In genomic region chr16:50363443-50364188, GRCm38 (mm10) we compare ENCODE assay signal across 8 mouse cellular contexts.
A peak's percentile ranks its signal among the peaks of the same experiment; 100 is the strongest.
DNase-seq lines count a peak whose midpoint lies in the region; ATAC-seq and TF ChIP-seq lines count a peak whose summit lies in the region.

No protein-coding gene starts in this region.

- peaks cover 9% of the 10 kb centered on the region for H3K4me1 ChIP-seq in lung, adult 2 months (ENCODE audit: control insufficient read depth, insufficient read depth, low read length)
- peaks cover 2% of the 10 kb centered on the region; the same call in 1 of the 2 replicates for H3K4me1 ChIP-seq in cortical plate, adult 2 months (ENCODE audit: control insufficient read depth, insufficient read depth, low read length)
- peaks cover 8% of the 10 kb centered on the region for H3K4me1 ChIP-seq in hindbrain, embryonic 14.5 days (replicated peaks; ENCODE audit: control insufficient read depth, insufficient read depth, low read length)
- peaks cover 2% of the 10 kb centered on the region; the same call in 1 of the 2 replicates for H3K4me1 ChIP-seq in liver, postnatal 0 days (ENCODE audit: insufficient read depth)
- H3K4me1 ChIP-seq in stomach, embryonic 14.5 days (ENCODE audit: control insufficient read depth, insufficient read depth, low read length), result 0 out of 2 replicates have a peak, but pooled peaks cover 9% of the 10 kb centered on the region

- H3K36me3 ChIP-seq in hindbrain, embryonic 14.5 days (replicated peaks; ENCODE audit: control insufficient read depth, insufficient read depth), result no peaks in the 10 kb centered on the region
- H3K36me3 ChIP-seq in liver, postnatal 0 days (replicated peaks; ENCODE audit: insufficient read depth, low read length), result no peaks in the 10 kb centered on the region
- no peaks in the 10 kb centered on the region for H3K36me3 ChIP-seq in stomach, embryonic 14.5 days (ENCODE audit: control insufficient read depth, insufficient read depth, low read length)

- H3K27ac ChIP-seq in cortical plate, adult 2 months (ENCODE audit: insufficient read depth, low read length), result 0 out of 2 replicates have a peak overlapping the region, but pooled peaks have one; percentile 13
- peak overlapping the region; percentile 83 for H3K27ac ChIP-seq in hindbrain, embryonic 14.5 days
- peak overlapping the region; percentile 70 for H3K27ac ChIP-seq in liver, postnatal 0 days (ENCODE audit: low read depth)
- peak overlapping the region; percentile 74 for H3K27ac ChIP-seq in stomach, embryonic 14.5 days (ENCODE audit: low read length)

- H3K4me2 ChIP-seq in hindbrain, embryonic 14.5 days (replicated peaks), result peak overlapping the region; percentile 52
- H3K4me2 ChIP-seq in liver, postnatal 0 days (ENCODE audit: low read depth, low read length), result peak overlapping the region; percentile 59
- peak overlapping the region; percentile 60 for H3K4me2 ChIP-seq in stomach, embryonic 14.5 days (replicated peaks; ENCODE audit: low read depth, low read length)

- WGBS in lung, adult 2 months, result 20% methylated on average over 17 of the region's 17 CpGs
- WGBS in hindbrain, embryonic 14.5 days, result 33% methylated on average over 17 of the region's 17 CpGs
- WGBS in liver, postnatal 0 days (ENCODE audit: insufficient replicate concordance), result 49% methylated on average over 17 of the region's 17 CpGs
- 21% methylated on average over 17 of the region's 17 CpGs for WGBS in stomach, embryonic 14.5 days

- no peak for TF ChIP-seq CTCF in lung, adult 2 months (IDR thresholded peaks at IDR 0.05; ENCODE audit: insufficient read depth, low read length)
- TF ChIP-seq CTCF in cortical plate, adult 2 months (IDR thresholded peaks at IDR 0.05; ENCODE audit: extremely low read depth, insufficient read depth, low read length), result no peak
- TF ChIP-seq CTCF in liver, postnatal 0 days (IDR thresholded peaks at IDR 0.05; ENCODE audit: low read depth), result no peak

- DNase-seq in lung, adult 2 months, result peak; percentile 18
- no peak for DNase-seq in lung, postnatal 10 days
- DNase-seq in hindbrain, embryonic 14.5 days (ENCODE audit: low spot score), result peak; percentile 43
- DNase-seq in liver, postnatal 0 days, result peak; percentile 21
- DNase-seq in layer of hippocampus, adult 8-10 months (ENCODE audit: low spot score in 2 of 2), result no peak

- H3K9me3 ChIP-seq in hindbrain, embryonic 14.5 days (ENCODE audit: control insufficient read depth, low read length), result no peaks in the 10 kb centered on the region
- no peaks in the 10 kb centered on the region for H3K9me3 ChIP-seq in liver, postnatal 0 days (ENCODE audit: low read length)
- H3K9me3 ChIP-seq in stomach, embryonic 14.5 days (ENCODE audit: control insufficient read depth, low read depth, low read length), result no peaks in the 10 kb centered on the region

- ATAC-seq in hindbrain, embryonic 14.5 days (ENCODE audit: low FRiP score), result peak; percentile 65; the same call in 1 of the 2 replicates
- ATAC-seq in liver, postnatal 0 days, result peak; percentile 73
- no peak for ATAC-seq in stomach, embryonic 14.5 days (ENCODE audit: insufficient number of reproducible peaks, insufficient read depth, low FRiP score, low read depth)
- no peak for ATAC-seq in erythroid progenitor cell, adult 5-6 weeks (replicated peaks; ENCODE audit: low FRiP score, poor library complexity, severe bottlenecking)

- peak overlapping the region; percentile 63 for H3K4me3 ChIP-seq in lung, adult 2 months (replicated peaks; ENCODE audit: extremely low read depth, low read depth, low read length)
- peak overlapping the region; percentile 50 for H3K4me3 ChIP-seq in cortical plate, adult 2 months (ENCODE audit: insufficient read depth, low read length)
- H3K4me3 ChIP-seq in hindbrain, embryonic 14.5 days (replicated peaks; ENCODE audit: low read length), result peak overlapping the region; percentile 30
- H3K4me3 ChIP-seq in liver, postnatal 0 days (ENCODE audit: low read depth, low read length), result peak overlapping the region; percentile 48
- peak overlapping the region; percentile 35 for H3K4me3 ChIP-seq in stomach, embryonic 14.5 days (ENCODE audit: low read depth, low read length)

- peak overlapping the region; percentile 58 for H3K9ac ChIP-seq in hindbrain, embryonic 14.5 days
- H3K9ac ChIP-seq in liver, postnatal 0 days (replicated peaks), result peak overlapping the region; percentile 35; the same call in 1 of the 2 replicates
- peak overlapping the region; percentile 8; the same call in 1 of the 2 replicates for H3K9ac ChIP-seq in stomach, embryonic 14.5 days (replicated peaks; ENCODE audit: low read depth, low read length)

- H3K27me3 ChIP-seq in hindbrain, embryonic 14.5 days (ENCODE audit: control insufficient read depth, insufficient read depth, low read length), result no peaks in the 10 kb centered on the region
- no peaks in the 10 kb centered on the region for H3K27me3 ChIP-seq in liver, postnatal 0 days (ENCODE audit: insufficient read depth, low read length)
- H3K27me3 ChIP-seq in stomach, embryonic 14.5 days (ENCODE audit: control insufficient read depth, insufficient read depth, low read length), result no peaks in the 10 kb centered on the region

- TF ChIP-seq EP300 in liver, postnatal 0 days (IDR thresholded peaks at IDR 0.05; ENCODE audit: low read depth), result no peak

- no peak for TF ChIP-seq POLR2A in lung, adult 2 months (IDR thresholded peaks at IDR 0.05; ENCODE audit: borderline replicate concordance, extremely low read depth, low read depth, low read length)
- TF ChIP-seq POLR2A in cortical plate, adult 2 months (IDR thresholded peaks at IDR 0.05; ENCODE audit: extremely low read depth, insufficient read depth, low read length), result no peak

Comparison
In these comparisons a context has a peak if more than half of its experiments do, and no peak if none do; other contexts are left out.
1. DNase-seq: peak in lung, adult 2 months (single experiment), hindbrain, embryonic 14.5 days (single experiment) and liver, postnatal 0 days (single experiment); none in lung, postnatal 10 days (single experiment) and layer of hippocampus, adult 8-10 months (0 of 2).
2. H3K27ac ChIP-seq: peak in every context shown above with its lines; median percentile 83 in hindbrain, embryonic 14.5 days; 74 in stomach, embryonic 14.5 days; 70 in liver, postnatal 0 days; 13 in cortical plate, adult 2 months.
3. ATAC-seq: peak in hindbrain, embryonic 14.5 days (single experiment) and liver, postnatal 0 days (single experiment); none in stomach, embryonic 14.5 days (single experiment) and erythroid progenitor cell, adult 5-6 weeks (single experiment).
4. H3K9ac ChIP-seq: peak in every context shown above with its lines; median percentile 58 in hindbrain, embryonic 14.5 days; 35 in liver, postnatal 0 days; 8 in stomach, embryonic 14.5 days.
5. Peak in every context shown above with its lines, with median percentiles within 50 percentile points of each other: H3K4me3 ChIP-seq and H3K4me2 ChIP-seq.